Mouse (Mus musculus) forebrain, embryonic 15.5 days (tissue): ENCODE results near the gene Emc8. TPM values are rescaled to one million over a fixed set of nuclear protein-coding genes. Genes with fewer than 3 reads are reported as not detected.
"Not testable (repeated sequence)": the region's sequence is repeated elsewhere in the genome, so short reads cannot be mapped to it uniquely, and the experiment has no call there.

ENCODE experiments used
- ATAC-seq: fragments of 200-750 bp; cut with Nextera tagmentation; replicated peaks from 2 replicates; pipeline ENCODE4 v1.8.0; 2017; ENCODE audit warnings: mild to moderate bottlenecking, moderate TSS enrichment, moderate library complexity
- H3K27ac ChIP-seq: fragments of 300-500 bp; sonication (generic); replicated peaks from 2 replicates; pipeline ENCODE4 v1.5.1; 2015; ENCODE audit warnings: mild to moderate bottlenecking, inconsistent platforms
- H3K27me3 ChIP-seq: fragments of 300-500 bp; sonication (generic); 2 replicates; pipeline ENCODE4 v1.6.1; 2015; ENCODE audit warnings: inconsistent platforms
- H3K36me3 ChIP-seq: fragments of 300-500 bp; sonication (generic); 2 replicates; pipeline ENCODE4 v1.6.1; 2015; ENCODE audit warnings: mild to moderate bottlenecking, inconsistent platforms
- H3K4me1 ChIP-seq: fragments of 300-500 bp; sonication (generic); 2 replicates; pipeline ENCODE4 v1.6.1; 2015; ENCODE audit warnings: inconsistent platforms
- H3K4me2 ChIP-seq: fragments of 300-500 bp; sonication (generic); replicated peaks from 2 replicates; pipeline ENCODE4 v1.6.1; 2015; ENCODE audit warnings: mild to moderate bottlenecking, inconsistent platforms
- H3K4me3 ChIP-seq: fragments of 300-500 bp; sonication (generic); 2 replicates; pipeline ENCODE4 v1.5.1; 2015; ENCODE audit warnings: mild to moderate bottlenecking, inconsistent platforms
- H3K9ac ChIP-seq: fragments of 300-500 bp; sonication (generic); replicated peaks from 2 replicates; pipeline ENCODE4 v1.6.1; 2015; ENCODE audit warnings: mild to moderate bottlenecking, inconsistent platforms
- H3K9me3 ChIP-seq: fragments of 300-500 bp; sonication (generic); 2 replicates; pipeline ENCODE4 v1.6.1; 2016; ENCODE audit warnings: inconsistent platforms
- WGBS: fragments of 180-500 bp; shearing (Covaris S2); methylation state at CpG from one replicate; pipeline ENCODE4 v1.1.7; 2015; ENCODE audit warnings: mixed read lengths; 5-methylcytosine and 5-hydroxymethylcytosine counted together
- polyA plus RNA-seq: library from polyadenylated mRNA; unstranded; fragments of >200 nt; fragmentation: Nextera tagmentation; extraction: Ambion mirVana; gene quantifications from 2 replicates; pipeline ENCODE4 v1.2.1, GENCODE M21; 2015

Emc8 gene
- polyA plus RNA-seq, 1 experiment from 2014 or later: 168 TPM

DNA sequence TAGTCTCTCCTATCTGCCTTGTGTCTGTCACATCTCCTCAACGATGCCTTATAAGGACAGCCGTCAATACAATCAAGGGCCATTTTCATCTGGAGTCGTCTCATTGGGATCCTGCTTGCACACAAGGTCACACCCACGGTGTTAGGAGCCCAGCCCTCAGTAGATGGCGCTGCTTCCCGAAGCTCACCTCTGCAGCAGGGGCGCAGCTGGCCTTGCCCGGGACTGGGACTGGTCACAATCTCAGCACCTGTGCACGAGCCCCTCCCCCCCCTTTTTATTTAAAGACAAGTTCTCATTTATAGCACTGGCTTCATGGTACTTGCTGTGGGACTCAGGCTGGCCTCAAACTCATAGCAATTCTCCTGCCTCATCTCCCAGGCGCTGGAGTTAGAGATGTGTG is 15.2 kb upstream of the Emc8 start:
- ATAC-seq: no peak
- WGBS: 12% methylated on average over 10 of the region's 10 CpGs

DNA sequence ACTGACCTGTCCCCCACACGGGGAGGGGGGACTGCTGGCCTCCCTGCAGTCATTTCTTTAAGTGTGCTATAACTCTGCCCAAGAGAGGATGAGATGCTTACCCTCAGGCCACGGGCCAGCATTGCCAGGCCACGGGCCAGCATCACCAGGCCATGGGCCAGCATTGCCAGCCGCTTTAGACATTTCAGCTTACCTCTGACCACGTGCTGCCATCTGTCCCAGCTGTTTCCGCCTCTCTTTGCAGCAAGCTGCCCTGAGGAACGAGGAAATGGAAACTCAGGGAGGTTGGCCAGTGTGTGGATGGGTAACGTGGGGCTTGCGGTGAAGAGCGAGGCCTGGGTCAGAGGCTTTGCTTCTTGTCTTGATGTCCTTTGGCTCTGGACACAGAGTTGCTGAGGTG is 12.7 kb upstream of the Emc8 start:
- Histone ChIP-seq H3K27ac (no peak overlapping the region), H3K27me3 (no peaks in the 10 kb centered on the region), H3K4me1 (no peaks in the 10 kb centered on the region), H3K9me3 (no peaks in the 10 kb centered on the region), H3K4me2 (no peak overlapping the region), H3K4me3 (no peak overlapping the region), H3K36me3 (no peaks in the 10 kb centered on the region), H3K9ac (no peak overlapping the region)
- ATAC-seq: no peak
- 76% methylated on average over 10 of the region's 10 CpGs for WGBS

More for the DNA sequence above, 15.2 kb upstream of the Emc8 start:
- Histone ChIP-seq H3K36me3 (no peaks in the 10 kb centered on the region), H3K27me3 (no peaks in the 10 kb centered on the region), H3K27ac (no peak overlapping the region), H3K4me1 (no peaks in the 10 kb centered on the region), H3K9ac (no peak overlapping the region), H3K4me3 (no peak overlapping the region), H3K9me3 (no peaks in the 10 kb centered on the region), H3K4me2 (no peak overlapping the region)

DNA sequence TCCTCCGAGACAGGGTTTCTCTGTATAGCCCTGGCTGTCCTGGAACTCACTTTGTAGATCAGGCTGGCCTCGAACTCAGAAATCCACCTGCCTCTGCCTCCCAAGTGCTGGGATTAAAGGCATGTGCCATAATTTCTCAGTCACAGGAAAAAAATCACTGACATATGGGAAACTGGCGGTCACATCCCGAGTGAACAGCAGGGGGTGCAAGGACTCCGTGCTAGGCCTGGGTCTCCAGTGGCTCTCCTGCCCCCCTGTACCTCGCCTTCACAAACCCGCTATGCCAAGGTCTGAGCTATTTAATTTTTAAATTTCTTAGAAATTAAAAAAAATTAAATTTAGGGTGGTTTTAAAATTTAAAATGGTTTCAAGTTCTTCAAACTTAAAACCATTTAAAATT is 12.0 kb upstream of the Emc8 start:
- not testable (repeated sequence) for ATAC-seq

DNA sequence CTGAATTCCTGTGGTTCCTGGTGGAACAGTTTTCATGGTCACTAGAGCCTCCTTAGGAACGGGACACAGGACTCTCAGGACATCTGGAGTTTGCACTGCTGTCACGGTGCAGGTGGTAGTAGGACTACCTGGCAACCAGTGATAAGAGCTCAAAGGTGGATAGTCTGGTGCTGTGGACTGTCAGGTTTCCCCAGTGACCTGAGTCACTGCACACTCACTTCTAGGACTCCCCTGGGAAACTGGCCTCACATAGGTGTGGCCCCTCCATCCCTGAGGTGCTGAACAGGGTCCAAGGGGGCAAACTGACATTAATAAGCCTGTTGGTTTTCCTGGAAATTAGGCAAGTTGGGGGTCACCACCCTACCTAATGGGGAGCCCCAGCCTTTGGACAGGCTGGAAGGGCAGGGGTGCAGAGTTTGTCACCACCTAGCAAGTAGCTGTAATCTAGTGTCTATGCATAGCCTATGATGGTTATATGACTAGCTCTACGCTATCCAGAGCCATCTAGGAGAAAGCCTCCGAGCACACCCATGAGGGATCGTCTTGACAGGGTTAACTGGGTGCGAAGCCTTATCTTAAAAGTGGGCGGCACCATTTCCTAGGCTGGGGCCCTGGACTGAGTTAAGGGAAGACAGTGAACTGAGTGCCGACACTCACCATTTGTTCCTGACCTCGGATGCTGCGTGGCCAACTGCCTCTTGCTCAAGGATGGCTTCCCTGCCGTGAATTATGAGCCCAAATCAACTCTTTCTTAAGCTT is 11.4 kb upstream of the Emc8 start:
- H3K9ac ChIP-seq: no peak overlapping the region
- no peak for ATAC-seq
- no peaks in the 10 kb centered on the region for H3K27me3 ChIP-seq
- no peak overlapping the region for H3K4me3 ChIP-seq
- no peak overlapping the region for H3K4me2 ChIP-seq
- H3K4me1 ChIP-seq: no peaks in the 10 kb centered on the region
- no peaks in the 10 kb centered on the region for H3K9me3 ChIP-seq
- whole genome bisulfite sequencing: 81% methylated on average over 11 of the region's 11 CpGs
- no peak overlapping the region for H3K27ac ChIP-seq
- H3K36me3 ChIP-seq: no peaks in the 10 kb centered on the region

More for the DNA sequence above, 12.0 kb upstream of the Emc8 start:
- not testable (repeated sequence) for H3K9me3 ChIP-seq, H3K4me3 ChIP-seq, H3K36me3 ChIP-seq, H3K9ac ChIP-seq, H3K4me1 ChIP-seq, H3K4me2 ChIP-seq, H3K27ac ChIP-seq, H3K27me3 ChIP-seq
- WGBS: 64% methylated on average over 7 of the region's 7 CpGs

DNA sequence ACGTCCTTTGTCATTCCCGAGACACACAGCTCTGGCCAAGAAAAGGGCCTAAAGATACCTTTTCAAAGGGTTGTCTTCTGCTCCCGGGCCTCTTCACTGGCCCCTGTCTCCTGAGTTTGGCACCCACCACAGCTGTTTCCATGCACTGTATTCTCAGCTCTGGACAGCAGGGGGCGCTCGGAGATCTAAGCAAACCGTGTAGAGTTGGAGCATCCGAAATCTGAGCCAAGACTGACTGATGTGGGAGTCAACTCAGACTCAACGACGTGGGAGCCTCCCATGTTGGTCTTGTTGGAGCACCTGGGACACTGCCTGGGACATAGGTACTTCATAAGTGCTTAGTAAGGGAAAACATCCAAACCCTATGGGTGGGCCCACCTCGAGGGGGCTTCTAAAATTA is 10.1 kb upstream of the Emc8 start:
- H3K36me3 ChIP-seq: peaks cover 9% of the 10 kb centered on the region
- H3K4me3 ChIP-seq: no peak overlapping the region
- no peak overlapping the region for H3K9ac ChIP-seq
- ATAC-seq: peak; percentile 53
- H3K4me1 ChIP-seq: no peaks in the 10 kb centered on the region
- 12% methylated on average over 10 of the region's 10 CpGs for WGBS
- no peak overlapping the region for H3K4me2 ChIP-seq
- no peaks in the 10 kb centered on the region for H3K27me3 ChIP-seq
- H3K9me3 ChIP-seq: no peaks in the 10 kb centered on the region
- no peak overlapping the region for H3K27ac ChIP-seq

DNA sequence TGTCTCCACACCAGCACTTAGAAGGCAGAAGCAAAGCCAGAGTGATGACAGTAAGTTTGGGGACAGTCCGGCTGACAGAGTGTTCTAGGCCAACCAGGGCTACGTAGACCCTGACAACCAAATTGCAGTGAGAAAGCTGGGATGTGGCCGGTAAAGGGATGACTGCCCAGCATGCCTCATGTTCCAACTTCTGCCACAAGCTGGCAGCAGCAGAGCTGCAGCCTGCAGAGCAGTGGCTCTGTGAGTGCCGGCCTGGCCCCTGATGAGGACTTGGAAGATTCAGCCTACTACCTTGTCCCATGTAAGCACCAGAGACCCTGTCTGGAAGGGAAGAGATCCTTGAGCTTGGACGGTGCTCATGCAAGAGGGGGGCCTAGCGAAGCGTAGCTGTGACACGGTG is 7.3 kb upstream of the Emc8 start:
- Histone ChIP-seq H3K4me2 (no peak overlapping the region), H3K4me3 (no peak overlapping the region), H3K36me3 (peaks cover 33% of the 10 kb centered on the region), H3K27ac (no peak overlapping the region), H3K27me3 (no peaks in the 10 kb centered on the region), H3K4me1 (no peaks in the 10 kb centered on the region), H3K9ac (no peak overlapping the region), H3K9me3 (no peaks in the 10 kb centered on the region)
- ATAC-seq: no peak
- 73% methylated on average over 8 of the region's 8 CpGs for WGBS

DNA sequence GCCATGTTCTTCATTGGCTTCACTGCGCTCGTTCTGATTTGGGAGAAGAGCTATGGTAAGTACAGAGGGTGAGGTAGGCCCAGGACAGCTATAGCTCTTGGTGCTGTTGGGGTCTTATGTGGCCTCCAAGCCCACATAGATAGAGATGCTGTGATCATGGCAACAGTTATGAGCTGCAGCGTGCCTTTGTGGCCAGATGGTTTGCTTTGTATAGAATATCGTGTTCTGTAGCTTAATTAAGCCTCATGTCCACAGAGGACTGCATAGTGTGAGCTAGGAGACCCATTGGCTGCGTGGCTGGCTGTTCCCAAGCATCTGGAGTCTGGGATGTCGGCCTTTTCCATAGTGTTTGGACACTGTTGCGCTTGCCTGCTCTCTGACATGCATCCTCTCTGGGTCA is 4.9 kb upstream of the Emc8 start:
- Histone ChIP-seq H3K4me1 (peaks cover 14% of the 10 kb centered on the region), H3K27me3 (no peaks in the 10 kb centered on the region), H3K36me3 (peaks cover 42% of the 10 kb centered on the region), H3K9me3 (no peaks in the 10 kb centered on the region), H3K4me2 (no peak overlapping the region), H3K27ac (no peak overlapping the region), H3K4me3 (no peak overlapping the region), H3K9ac (no peak overlapping the region)
- no peak for ATAC-seq
- WGBS: 91% methylated on average over 7 of the region's 7 CpGs

DNA sequence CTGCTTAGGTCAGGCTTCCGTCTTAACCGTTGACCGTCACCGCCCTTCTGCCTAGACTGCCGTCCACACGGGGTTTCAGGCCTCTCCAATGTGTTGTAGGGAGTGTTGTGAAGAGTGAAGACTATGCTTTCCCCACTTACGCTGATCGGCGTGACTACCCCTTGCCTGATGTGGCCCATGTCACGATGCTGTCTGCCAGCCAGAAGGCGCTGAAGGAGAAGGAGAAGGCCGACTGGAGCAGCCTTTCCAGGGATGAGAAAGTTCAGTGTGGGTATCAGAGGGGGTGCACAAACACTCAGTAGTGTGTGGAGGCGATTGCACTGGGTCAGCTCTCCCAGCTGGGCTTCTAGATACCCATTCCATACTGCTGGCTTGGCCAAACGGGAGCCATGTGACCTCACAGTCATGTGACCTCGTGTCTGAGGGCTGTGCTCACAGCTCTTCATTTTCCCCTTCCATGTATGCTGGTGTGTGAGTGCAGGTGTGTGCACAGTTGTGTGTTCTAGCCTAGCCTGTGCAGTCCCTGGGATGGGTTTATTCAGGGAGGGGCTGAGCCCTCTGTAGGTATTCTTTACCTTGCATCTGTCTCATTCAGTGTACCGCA is 4.4 kb upstream of the Emc8 start:
- Histone ChIP-seq H3K9me3 (no peaks in the 10 kb centered on the region), H3K36me3 (peaks cover 42% of the 10 kb centered on the region), H3K4me2 (no peak overlapping the region), H3K27me3 (no peaks in the 10 kb centered on the region), H3K27ac (no peak overlapping the region), H3K9ac (no peak overlapping the region), H3K4me1 (peaks cover 14% of the 10 kb centered on the region), H3K4me3 (no peak overlapping the region)
- 92% methylated on average over 16 of the region's 16 CpGs for WGBS
- no peak for ATAC-seq

DNA sequence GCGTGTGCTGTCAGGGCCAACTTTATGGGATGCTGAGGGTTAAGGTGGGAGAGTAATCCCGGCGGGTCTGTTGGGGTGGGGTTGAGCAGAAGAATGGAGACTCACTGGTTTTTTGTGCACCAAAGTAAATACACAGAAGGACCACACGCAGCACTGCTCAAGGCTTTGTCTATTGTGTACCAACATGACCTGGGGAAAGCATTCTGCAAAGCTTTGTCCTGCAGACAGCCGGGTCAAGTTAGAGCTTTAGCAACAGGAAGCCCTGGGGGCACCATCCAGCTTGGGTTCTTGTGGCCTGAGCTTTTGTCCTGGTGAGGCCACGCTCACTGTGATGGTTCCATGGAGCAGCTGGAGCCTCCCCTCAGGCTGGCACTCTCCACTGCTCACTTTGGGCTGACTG is 3.4 kb upstream of the Emc8 start:
- Histone ChIP-seq H3K4me2 (no peak overlapping the region), H3K9ac (no peak overlapping the region), H3K27me3 (no peaks in the 10 kb centered on the region), H3K27ac (no peak overlapping the region), H3K4me1 (peaks cover 19% of the 10 kb centered on the region), H3K9me3 (no peaks in the 10 kb centered on the region), H3K4me3 (no peak overlapping the region), H3K36me3 (peaks cover 42% of the 10 kb centered on the region)
- ATAC-seq: no peak
- 49% methylated on average over 6 of the region's 6 CpGs for WGBS

DNA sequence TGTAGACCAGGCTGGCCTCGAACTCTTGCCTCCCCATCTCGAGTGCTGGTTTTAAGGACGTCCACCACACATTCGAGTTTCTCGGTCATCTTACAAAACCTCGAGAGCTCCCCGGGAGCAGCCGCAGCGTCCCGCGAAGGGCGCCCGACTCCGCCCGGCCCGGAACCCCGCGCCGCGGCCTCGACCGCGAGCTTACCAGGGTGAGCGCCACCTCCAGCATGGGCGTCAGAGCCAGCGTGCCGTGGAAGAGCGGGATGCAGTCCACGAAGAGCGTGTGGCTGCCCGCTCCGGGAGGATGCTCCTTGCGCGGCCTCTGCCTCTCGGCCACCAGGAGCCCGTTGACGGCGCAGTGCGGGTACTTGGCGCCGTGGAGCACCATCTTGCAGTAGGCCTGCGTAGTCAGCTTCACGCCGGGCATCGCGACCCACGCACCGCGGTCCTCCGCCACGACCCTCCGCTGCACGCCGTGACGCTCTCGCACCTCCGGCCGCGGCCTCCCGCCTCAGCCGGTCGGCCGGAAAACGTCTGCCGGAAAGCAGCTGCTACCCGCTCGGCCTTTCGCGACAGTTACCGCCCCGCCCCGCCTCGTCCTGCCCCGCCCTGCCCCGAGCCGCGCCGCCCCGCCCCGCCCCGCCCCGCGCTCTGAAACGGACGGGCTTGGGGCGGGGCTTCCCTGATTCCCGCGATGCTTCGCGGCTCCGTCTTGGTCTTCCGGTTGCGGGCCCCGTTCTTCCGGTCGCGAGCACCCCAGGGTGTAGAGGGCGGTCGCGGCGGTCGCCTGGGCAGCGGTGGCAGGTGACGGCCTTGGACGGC is 606 bp downstream of the Emc8 start, which contains the start of the genes Gm27021 and Cox4i1:
Gene Gm27021, minus strand, starts transcription at position 519 of the 813 bp plus-strand sequence.
Gene Cox4i1, plus strand, starts transcription at position 662 of the 813 bp plus-strand sequence.
- Histone ChIP-seq H3K4me2 (peak within 1 kb of the TSS; percentile 93), H3K9ac (peak within 1 kb of the TSS; percentile 87), H3K9me3 (no peaks in the 10 kb centered on the region), H3K4me1 (peaks cover 47% of the 10 kb centered on the region), H3K4me3 (peak within 1 kb of the TSS; percentile 97), H3K27me3 (no peaks in the 10 kb centered on the region), H3K36me3 (peaks cover 27% of the 10 kb centered on the region), H3K27ac (peak within 1 kb of the TSS; percentile 82)
- under 1% methylated on average over 102 of the region's 105 CpGs for WGBS
- ATAC-seq: peak; percentile 94

DNA sequence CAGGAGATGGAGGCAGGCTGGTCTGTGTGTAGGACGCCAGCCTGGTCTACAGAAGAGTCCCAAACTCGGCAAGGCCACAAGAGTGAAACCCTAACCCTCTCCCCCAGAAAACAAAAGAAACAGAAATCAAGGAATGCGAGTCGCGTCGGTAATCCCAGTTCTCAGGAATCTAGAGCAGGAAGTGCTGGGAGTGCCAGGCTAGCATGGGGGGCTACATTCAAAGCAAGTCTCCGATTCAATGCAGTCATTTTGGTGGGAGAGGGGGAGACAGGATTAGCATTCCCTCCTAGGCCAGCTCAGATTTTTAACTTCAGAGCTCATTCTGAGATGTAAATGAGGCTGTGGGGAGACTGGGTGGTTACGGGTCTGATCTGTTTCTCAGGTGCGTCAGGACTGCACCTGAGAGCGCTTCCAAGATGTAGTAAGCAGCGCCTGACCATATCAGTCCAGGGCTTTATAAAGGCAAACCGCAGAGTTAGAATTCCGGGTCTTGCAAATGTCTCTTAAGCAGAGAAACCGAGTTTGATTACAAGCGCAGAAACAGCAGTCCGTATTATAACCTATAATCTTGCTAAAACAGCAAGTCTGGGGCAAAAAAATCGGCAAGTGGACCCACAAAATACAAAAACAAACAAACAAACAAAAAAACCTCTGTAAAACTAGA is 1.4 kb downstream of the Emc8 start:
- under 1% methylated on average over 17 of the region's 17 CpGs for WGBS
- H3K36me3 ChIP-seq: peaks cover 19% of the 10 kb centered on the region
- H3K9me3 ChIP-seq: no peaks in the 10 kb centered on the region
- ATAC-seq: no peak
- H3K27ac ChIP-seq: peak overlapping the region; percentile 28; the same call in 1 of the 2 replicates
- H3K4me1 ChIP-seq: peaks cover 47% of the 10 kb centered on the region
- peak overlapping the region; percentile 97 for H3K4me3 ChIP-seq
- no peaks in the 10 kb centered on the region for H3K27me3 ChIP-seq
- peak overlapping the region; percentile 87 for H3K9ac ChIP-seq
- peak overlapping the region; percentile 93 for H3K4me2 ChIP-seq
